8 mouse cellular contexts compared by ENCODE assay signal in the genomic region with DNA sequence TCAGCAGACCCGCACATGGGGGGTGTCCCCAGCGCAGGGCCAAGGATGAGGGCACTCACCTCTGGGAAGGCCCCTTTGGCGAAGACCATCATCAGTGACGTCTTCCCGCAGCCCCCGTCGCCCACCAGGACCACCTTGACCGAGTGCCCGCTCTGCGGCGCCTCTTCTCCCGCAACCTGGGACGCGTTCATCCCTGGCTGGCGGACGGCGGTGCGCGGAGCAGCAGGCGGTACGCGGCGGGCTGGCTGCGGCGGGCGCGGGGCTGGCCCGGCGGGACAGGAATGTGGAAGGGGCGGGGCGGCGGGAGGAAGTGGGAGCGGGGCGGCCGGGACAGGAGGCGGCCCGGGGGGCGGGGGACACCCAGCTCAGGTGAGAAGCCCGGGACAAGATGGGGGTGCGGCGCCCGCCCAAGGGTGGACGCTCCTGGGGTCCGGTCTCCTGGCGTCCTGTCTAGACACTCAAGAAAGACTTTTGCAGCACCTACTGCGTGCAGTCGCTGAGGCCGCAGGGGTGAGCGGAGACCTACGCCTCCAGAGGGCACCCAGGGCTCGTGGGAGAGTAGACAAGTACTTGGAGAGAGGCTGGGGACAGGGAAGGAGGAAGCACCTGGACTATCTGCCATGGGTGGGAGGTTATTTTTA. TPM values are rescaled to one million over a fixed set of nuclear protein-coding genes. Genes with fewer than 3 reads are reported as not detected.
A peak's percentile ranks its signal among the peaks of the same experiment; 100 is the strongest.
DNase-seq lines count a peak whose midpoint lies in the region; ATAC-seq lines count a peak whose summit lies in the region.

Gene Rhod (minus strand): TSS at position 272 of the 641 bp plus-strand sequence.

- peak within 1 kb of the TSS; percentile 48 for H3K4me3 ChIP-seq in forebrain, embryonic 16.5 days (replicated peaks; ENCODE audit: low read length)
- H3K4me3 ChIP-seq in hindbrain, embryonic 15.5 days = peak within 1 kb of the TSS; percentile 44
- H3K4me3 ChIP-seq in liver, embryonic 11.5 days (ENCODE audit: low read depth, low read length) = peak within 1 kb of the TSS; percentile 61
- peak within 1 kb of the TSS; percentile 48 for H3K4me3 ChIP-seq in neural tube, embryonic 11.5 days (ENCODE audit: low read depth, low read length)

- H3K27ac ChIP-seq in forebrain, embryonic 16.5 days (ENCODE audit: low read length) = no peak within 1 kb of the TSS
- H3K27ac ChIP-seq in hindbrain, embryonic 15.5 days (replicated peaks) = no peak within 1 kb of the TSS
- H3K27ac ChIP-seq in liver, embryonic 11.5 days (ENCODE audit: low read depth, low read length) = 0 out of 2 replicates have a peak within 1 kb of the TSS, but pooled peaks have one; percentile 30
- H3K27ac ChIP-seq in neural tube, embryonic 11.5 days (ENCODE audit: low read depth, low read length) = no peak within 1 kb of the TSS

- H3K9me3 ChIP-seq in forebrain, embryonic 16.5 days (ENCODE audit: control insufficient read depth, low read length) = no peaks in the 10 kb centered on the region
- H3K9me3 ChIP-seq in hindbrain, embryonic 15.5 days = no peaks in the 10 kb centered on the region
- no peaks in the 10 kb centered on the region for H3K9me3 ChIP-seq in liver, embryonic 11.5 days (ENCODE audit: control insufficient read depth, low read length)
- no peaks in the 10 kb centered on the region for H3K9me3 ChIP-seq in neural tube, embryonic 11.5 days (ENCODE audit: control insufficient read depth, low read length)

- H3K4me1 ChIP-seq in forebrain, embryonic 16.5 days (replicated peaks; ENCODE audit: control insufficient read depth, insufficient read depth, low read length) = peaks cover 12% of the 10 kb centered on the region
- H3K4me1 ChIP-seq in hindbrain, embryonic 15.5 days (replicated peaks) = peaks cover 24% of the 10 kb centered on the region
- peaks cover 11% of the 10 kb centered on the region; the same call in 1 of the 2 replicates for H3K4me1 ChIP-seq in liver, embryonic 11.5 days (replicated peaks; ENCODE audit: control insufficient read depth, insufficient read depth, low read length)
- 0 out of 2 replicates have a peak, but pooled peaks cover 2% of the 10 kb centered on the region for H3K4me1 ChIP-seq in neural tube, embryonic 11.5 days (ENCODE audit: control insufficient read depth, insufficient read depth, low read length)

- under 1% methylated on average over 51 of the region's 51 CpGs for WGBS in forebrain, embryonic 16.5 days
- WGBS in hindbrain, embryonic 15.5 days = under 1% methylated on average over 49 of the region's 51 CpGs
- 2% methylated on average over 51 of the region's 51 CpGs for WGBS in liver, embryonic 11.5 days
- under 1% methylated on average over 27 of the region's 51 CpGs for WGBS in neural tube, embryonic 11.5 days

- H3K9ac ChIP-seq in forebrain, embryonic 16.5 days (replicated peaks; ENCODE audit: low read depth, low read length) = peak within 1 kb of the TSS; percentile 56
- H3K9ac ChIP-seq in hindbrain, embryonic 15.5 days = peak within 1 kb of the TSS; percentile 44
- peak within 1 kb of the TSS; percentile 57; the same call in 1 of the 2 replicates for H3K9ac ChIP-seq in liver, embryonic 11.5 days (ENCODE audit: low read depth, low read length)
- peak within 1 kb of the TSS; percentile 55 for H3K9ac ChIP-seq in neural tube, embryonic 11.5 days (ENCODE audit: low read length)

- H3K27me3 ChIP-seq in forebrain, embryonic 16.5 days (replicated peaks; ENCODE audit: control insufficient read depth, insufficient read depth, low read length) = 0 out of 2 replicates have a peak, but pooled peaks cover 8% of the 10 kb centered on the region
- H3K27me3 ChIP-seq in hindbrain, embryonic 15.5 days = peaks cover 23% of the 10 kb centered on the region
- H3K27me3 ChIP-seq in liver, embryonic 11.5 days (replicated peaks; ENCODE audit: control insufficient read depth, insufficient read depth, low read length) = peaks cover 29% of the 10 kb centered on the region
- peaks cover 4% of the 10 kb centered on the region for H3K27me3 ChIP-seq in neural tube, embryonic 11.5 days (ENCODE audit: control insufficient read depth, insufficient read depth, low read length)

- H3K36me3 ChIP-seq in forebrain, embryonic 16.5 days (ENCODE audit: control insufficient read depth, insufficient read depth) = no peaks in the 10 kb centered on the region
- no peaks in the 10 kb centered on the region for H3K36me3 ChIP-seq in hindbrain, embryonic 15.5 days
- H3K36me3 ChIP-seq in liver, embryonic 11.5 days (ENCODE audit: control insufficient read depth, insufficient read depth, low read length) = no peaks in the 10 kb centered on the region
- H3K36me3 ChIP-seq in neural tube, embryonic 11.5 days (ENCODE audit: control insufficient read depth, insufficient read depth, low read length) = no peaks in the 10 kb centered on the region

- peak within 1 kb of the TSS; percentile 86 for H3K4me2 ChIP-seq in forebrain, embryonic 16.5 days (ENCODE audit: low read length)
- peak within 1 kb of the TSS; percentile 90 for H3K4me2 ChIP-seq in hindbrain, embryonic 15.5 days
- peak within 1 kb of the TSS; percentile 68 for H3K4me2 ChIP-seq in liver, embryonic 11.5 days
- H3K4me2 ChIP-seq in neural tube, embryonic 11.5 days (ENCODE audit: low read depth) = peak within 1 kb of the TSS; percentile 87

- ATAC-seq in forebrain, embryonic 16.5 days = peak; percentile 54; the same call in 1 of the 2 replicates
- 0 out of 2 replicates have a peak, but pooled peaks have one; percentile 16 for ATAC-seq in hindbrain, embryonic 15.5 days (ENCODE audit: low FRiP score, low read depth)
- ATAC-seq in liver, embryonic 11.5 days (replicated peaks; ENCODE audit: low FRiP score) = peak; percentile 26; the same call in 1 of the 2 replicates
- no peak; the same call in 1 of the 2 replicates for ATAC-seq in neural tube, embryonic 11.5 days (ENCODE audit: insufficient read depth, low FRiP score, low TSS enrichment)

- DNase-seq in CD4-positive helper T cell, adult 2 months (ENCODE audit: low read depth, low spot score) = peak; percentile 23
- peak; percentile 49 for DNase-seq in adipocyte (ENCODE audit: low spot score)
- DNase-seq in liver, embryonic 11.5 days (ENCODE audit: low spot score) = no peak
- DNase-seq in neural tube, embryonic 11.5 days (ENCODE audit: low spot score) = peak; percentile 58
- no peak for DNase-seq in layer of hippocampus, adult 8-10 months (ENCODE audit: low spot score in 2 of 2)
- DNase-seq in layer of hippocampus, adult 11-12 months (ENCODE audit: low spot score) = no peak

RNA-seq across cellular contexts. Expression of gene Rhod, which starts in this region (rescaled TPM):
- polyA plus RNA-seq in forebrain, embryonic 16.5 days (2015; fragmentation: Nextera tagmentation; extraction: Ambion mirVana) = 5.3 and 5.7 TPM in 2 replicates
- polyA plus RNA-seq in hindbrain, embryonic 15.5 days (2015; fragmentation: Nextera tagmentation; extraction: Ambion mirVana) = 5.7 and 6.7 TPM in 2 replicates
- polyA plus RNA-seq in liver, embryonic 11.5 days (2014; fragmentation: Nextera tagmentation; extraction: Ambion mirVana) = 10.3 and 14.3 TPM in 2 replicates
- polyA plus RNA-seq in neural tube, embryonic 11.5 days (2014; fragmentation: Nextera tagmentation; extraction: Ambion mirVana) = 17.1 and 17.4 TPM in 2 replicates
- 1 to 10 TPM in 1 of 4 experiments, under 1 TPM in 3; 0.74 to 1.1 (median 0.85) TPM for total RNA-seq in layer of hippocampus, adult 8-10 months (2022)

Comparison
In these comparisons a context has a peak if more than half of its experiments do, and no peak if none do; other contexts are left out.
1. DNase-seq: peak in CD4-positive helper T cell, adult 2 months (single experiment), adipocyte (single experiment) and neural tube, embryonic 11.5 days (single experiment); none in liver, embryonic 11.5 days (single experiment), layer of hippocampus, adult 8-10 months (0 of 2) and layer of hippocampus, adult 11-12 months (single experiment).
2. Peak in every context shown above with its lines, with median percentiles within 50 percentile points of each other: H3K4me2 ChIP-seq, H3K4me3 ChIP-seq and H3K9ac ChIP-seq.